Mouse (Mus musculus): ENCODE measurements around the gene Cutc.

The Cutc gene

GRCm38 (mm10) chr19:43795511-43795910, 42.7 kb downstream of the Cutc start:
- no peak for DNase-seq (ENCODE audit: low spot score in 2 of 2)

- no peak for DNase-seq (ENCODE audit: low spot score in 2 of 2)
Observed at GRCm38 (mm10) chr19:43797216-43797615, 44.4 kb downstream of the Cutc start.

- DNase-seq (ENCODE audit: low spot score in 2 of 2): no peak
Observed at GRCm38 (mm10) chr19:43801427-43802051, 48.7 kb downstream of the Cutc start.

- no peak for DNase-seq (ENCODE audit: low spot score in 2 of 2)
Observed at GRCm38 (mm10) chr19:43803866-43804265, 51.1 kb downstream of the Cutc start.

- DNase-seq (ENCODE audit: low spot score in 2 of 2): no peak
Observed at GRCm38 (mm10) chr19:43809331-43809730, 56.5 kb downstream of the Cutc start.

GRCm38 (mm10) chr19:43811419-43811818, 58.6 kb downstream of the Cutc start:
- no peak for DNase-seq (ENCODE audit: low spot score in 2 of 2)

- no peak for DNase-seq (ENCODE audit: low spot score in 2 of 2)
Observed at GRCm38 (mm10) chr19:43813315-43813714, 60.5 kb downstream of the Cutc start.

GRCm38 (mm10) chr19:43815661-43816414, 63.0 kb downstream of the Cutc start:
- DNase-seq (ENCODE audit: low spot score in 2 of 2): peak in 1 of 2 experiments; percentile 16

Data from frontal cortex, postnatal 14 days (tissue).